Comparison of ENCODE assay signal across 18 mouse cellular contexts in the genomic region with DNA sequence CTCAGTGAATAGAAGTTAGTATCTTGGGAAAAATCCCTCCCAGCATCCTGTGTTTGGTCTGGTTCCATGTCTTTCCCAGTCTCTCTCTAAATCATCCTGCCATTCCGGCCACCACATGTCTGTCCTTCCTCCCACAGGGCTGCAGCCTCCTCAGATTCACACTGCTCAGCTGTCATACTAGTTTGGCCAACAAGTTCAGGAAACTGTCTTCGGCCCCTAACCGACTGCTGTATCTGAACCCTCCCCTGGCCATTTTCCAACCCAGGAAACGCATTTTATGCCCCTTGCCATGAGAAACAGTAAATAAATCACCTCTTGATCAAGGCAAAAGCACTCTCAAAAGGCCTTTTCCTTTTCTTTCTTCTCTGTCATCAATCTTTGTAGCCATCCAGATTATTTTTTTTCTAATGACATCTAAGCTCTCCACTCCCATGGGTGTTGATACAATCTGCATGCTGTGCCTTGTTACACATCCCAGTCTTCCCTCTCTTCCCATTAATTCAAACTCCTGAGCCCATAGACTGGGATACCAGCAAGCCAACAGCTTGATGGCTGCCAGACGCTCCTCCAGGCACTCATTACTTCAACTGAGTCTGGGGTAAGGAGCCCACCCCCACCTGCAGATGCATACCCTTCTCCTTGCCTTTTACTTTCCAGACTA.
DNase-seq lines count a peak whose midpoint lies in the region; ATAC-seq and TF ChIP-seq lines count a peak whose summit lies in the region.
"Had no signal": no experiment of that assay in that cellular context is flagged by ENCODE, and none has a peak within 500 bp of the region (broad histone marks: within the 10 kb centered on the region; RNA-seq: fewer than 3 reads in every experiment).

No protein-coding gene starts in this region.

- H3K4me1 ChIP-seq in lung, embryonic 14.5 days (ENCODE audit: insufficient read depth): no peaks in the 10 kb centered on the region
- H3K4me1 ChIP-seq in kidney, embryonic 15.5 days: peaks cover 18% of the 10 kb centered on the region
- H3K4me1 ChIP-seq: hindbrain, embryonic 15.5 days; limb, embryonic 12.5 days; midbrain, embryonic 15.5 days had no signal

- H3K9ac ChIP-seq in lung, embryonic 14.5 days: no peak overlapping the region
- no peak overlapping the region for H3K9ac ChIP-seq in kidney, embryonic 15.5 days
- H3K9ac ChIP-seq: hindbrain, embryonic 15.5 days; limb, embryonic 12.5 days; midbrain, embryonic 15.5 days had no signal

- H3K4me2 ChIP-seq in lung, embryonic 14.5 days: no peak overlapping the region
- H3K4me2 ChIP-seq in kidney, embryonic 15.5 days: no peak overlapping the region
- H3K4me2 ChIP-seq: hindbrain, embryonic 15.5 days; limb, embryonic 12.5 days; midbrain, embryonic 15.5 days had no signal

- H3K36me3 ChIP-seq in lung, embryonic 14.5 days (ENCODE audit: insufficient read depth): no peaks in the 10 kb centered on the region
- H3K36me3 ChIP-seq in kidney, embryonic 15.5 days: no peaks in the 10 kb centered on the region
- H3K36me3 ChIP-seq: hindbrain, embryonic 15.5 days; limb, embryonic 12.5 days; midbrain, embryonic 15.5 days had no signal

- H3K27me3 ChIP-seq in lung, embryonic 14.5 days (ENCODE audit: insufficient read depth, low read length): no peaks in the 10 kb centered on the region
- no peaks in the 10 kb centered on the region for H3K27me3 ChIP-seq in kidney, embryonic 15.5 days
- H3K27me3 ChIP-seq: CH12.LX; hindbrain, embryonic 15.5 days; limb, embryonic 12.5 days; midbrain, embryonic 15.5 days had no signal

- H3K9me3 ChIP-seq in lung, embryonic 14.5 days (ENCODE audit: low read depth, low read length): no peaks in the 10 kb centered on the region
- H3K9me3 ChIP-seq in kidney, embryonic 15.5 days (replicated peaks): no peaks in the 10 kb centered on the region
- H3K9me3 ChIP-seq: hindbrain, embryonic 15.5 days; limb, embryonic 12.5 days; midbrain, embryonic 15.5 days had no signal

- H3K27ac ChIP-seq in lung, embryonic 14.5 days (ENCODE audit: low read depth): no peak overlapping the region
- peak overlapping the region; percentile 62 for H3K27ac ChIP-seq in kidney, embryonic 15.5 days
- H3K27ac ChIP-seq: hindbrain, embryonic 15.5 days; limb, embryonic 12.5 days; macrophage; midbrain, embryonic 15.5 days; stomach, postnatal 0 days had no signal

- WGBS in lung, embryonic 14.5 days: 18% methylated on average over 5 of the region's 5 CpGs
- 9% methylated on average over 5 of the region's 5 CpGs for WGBS in kidney, embryonic 15.5 days

- peak; percentile 97 for ATAC-seq in lung, embryonic 14.5 days (ENCODE audit: insufficient read depth)
- peak; percentile 90 for ATAC-seq in kidney, embryonic 15.5 days (replicated peaks; ENCODE audit: low FRiP score)
- ATAC-seq in frontal cortex, adult (ENCODE audit: low TSS enrichment): no peak
- ATAC-seq: midbrain, embryonic 15.5 days had no signal

- H3K4me3 ChIP-seq in lung, embryonic 14.5 days (ENCODE audit: low read depth, low read length): no peak overlapping the region
- no peak overlapping the region for H3K4me3 ChIP-seq in kidney, embryonic 15.5 days (replicated peaks)
- H3K4me3 ChIP-seq: erythroblast, embryonic 14.5 days; hindbrain, embryonic 15.5 days; limb, embryonic 12.5 days; midbrain, embryonic 15.5 days had no signal

- no peak for TF ChIP-seq CTCF in lung, embryonic 14.5 days (IDR thresholded peaks at IDR 0.05; ENCODE audit: low read depth)

- peak; percentile 17 for DNase-seq in adrenal gland, postnatal 10 days
- DNase-seq in adrenal gland, adult 2 months: no peak
- DNase-seq in lung, embryonic 14.5 days: peak; percentile 95
- no peak for DNase-seq in lung, adult 18-20 months
- peak; percentile 56 for DNase-seq in lung, postnatal 10 days
- no peak for DNase-seq in layer of hippocampus, adult 8-10 months (ENCODE audit: low spot score in 2 of 2)
- DNase-seq: cerebellum, adult 2 months; gastrocnemius, postnatal 36 days; retina, postnatal 1 day had no signal

Comparison
In these comparisons a context has a peak if more than half of its experiments do, and no peak if none do; other contexts are left out.
1. DNase-seq: peak in adrenal gland, postnatal 10 days (single experiment), lung, embryonic 14.5 days (single experiment) and lung, postnatal 10 days (single experiment); none in adrenal gland, adult 2 months (single experiment), lung, adult 18-20 months (0 of 2) and layer of hippocampus, adult 8-10 months (0 of 2).